Mouse (Mus musculus): Measurements from ENCODE around the gene Adipor2. TPM values are rescaled to one million over a fixed set of nuclear protein-coding genes. Genes with fewer than 3 reads are reported as not detected.

Adipor2 gene
- polyA plus RNA-seq, 1 experiment from 2014 or later: 35.3 TPM

DNA sequence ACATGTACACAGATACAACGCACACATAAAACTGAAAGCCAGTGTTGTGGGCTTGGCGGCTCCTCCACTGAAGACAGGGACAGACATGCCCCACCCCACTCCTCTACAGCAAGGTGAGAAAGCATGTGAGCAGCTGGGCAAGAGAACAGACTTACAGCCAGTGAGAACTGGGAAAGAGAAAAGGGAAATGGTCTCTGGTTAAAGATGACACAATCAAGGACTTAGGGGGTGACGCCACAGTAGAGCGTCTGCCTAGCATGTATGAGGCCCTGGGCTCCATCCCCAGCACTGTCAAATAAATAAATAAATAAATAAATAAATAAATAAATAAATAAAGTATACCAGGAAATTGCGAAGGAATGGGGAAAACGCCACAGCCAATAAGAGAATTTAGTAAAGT lies 114.2 kb downstream of the Adipor2 start:
- Histone ChIP-seq H3K27ac (replicated peaks) (no peak overlapping the region), H3K9ac (replicated peaks) (no peak overlapping the region), H3K27me3 (replicated peaks) (no peaks in the 10 kb centered on the region), H3K4me2 (no peak overlapping the region), H3K9me3 (replicated peaks) (no peaks in the 10 kb centered on the region), H3K36me3 (no peaks in the 10 kb centered on the region), H3K4me1 (peaks cover 3% of the 10 kb centered on the region; the same call in 1 of the 2 replicates), H3K4me3 (replicated peaks) (no peak overlapping the region)
- WGBS: 90% methylated on average over 6 of the region's 6 CpGs
- no peak for ATAC-seq (ENCODE audit: low FRiP score)

Other genes starting within 250 kb of the Adipor2 start
- gene Dcp1b, start 242.5 kb downstream of the Adipor2 start, polyA plus RNA-seq (2015; fragmentation: Nextera tagmentation; extraction: Ambion mirVana): 11.0 and 11.3 TPM in 2 replicates
- gene Cacna1c, start 221.3 kb downstream of the Adipor2 start, polyA plus RNA-seq (2015; fragmentation: Nextera tagmentation; extraction: Ambion mirVana): 7.1 and 7.4 TPM in 2 replicates
- 0.40 and 1.2 TPM in 2 replicates for gene Cacna2d4, start 181.2 kb downstream of the Adipor2 start, polyA plus RNA-seq (2015; fragmentation: Nextera tagmentation; extraction: Ambion mirVana)
- gene Lrtm2, start 86.9 kb downstream of the Adipor2 start, polyA plus RNA-seq (2015; fragmentation: Nextera tagmentation; extraction: Ambion mirVana): 12.4 and 15.0 TPM in 2 replicates
- 2.1 and 4.1 TPM in 2 replicates for gene Fbxl14, start 62.0 kb upstream of the Adipor2 start, polyA plus RNA-seq (2015; fragmentation: Nextera tagmentation; extraction: Ambion mirVana)
- gene Wnt5b, start 126.6 kb upstream of the Adipor2 start, polyA plus RNA-seq (2015; fragmentation: Nextera tagmentation; extraction: Ambion mirVana): 3.6 and 5.2 TPM in 2 replicates

Measured in neural tube, embryonic 15.5 days (tissue).